Mouse (Mus musculus): ENCODE data around the gene Plpp3.

GRCm38 (mm10) chr4:105206102-105206501, 49.0 kb downstream of the Plpp3 start:
- TF ChIP-seq CTCF (IDR thresholded peaks at IDR 0.05; ENCODE audit: borderline replicate concordance, control insufficient read depth, extremely low read depth, insufficient read depth, low read length, poor library complexity) (no peak), POLR2A (IDR thresholded peaks at IDR 0.05; ENCODE audit: control insufficient read depth, extremely low read depth, insufficient read depth, low read length, poor library complexity) (no peak)

All from thymus, adult 2 months (tissue).